Mouse (Mus musculus) forebrain, postnatal 0 days (tissue): ENCODE results near the gene Tm9sf1. TPM values are rescaled to one million over a fixed set of nuclear protein-coding genes. Genes with fewer than 3 reads are reported as not detected.

Source experiments
- ATAC-seq: fragments of 200-750 bp; cut with Nextera tagmentation; 2 replicates; pipeline ENCODE4 v1.8.0; 2017; ENCODE audit warnings: mild to moderate bottlenecking, moderate library complexity
- DNase-seq: peaks from one replicate; pipeline ENCODE4 v3.0.0-alpha.2; 2015
- H3K27ac ChIP-seq: fragments of 300-500 bp; sonication (generic); 2 replicates; pipeline ENCODE4 v1.5.1; 2014; ENCODE audit warnings: low read depth, mild to moderate bottlenecking, antibody characterized with exemption, low read length, moderate library complexity, mixed read lengths
- H3K27me3 ChIP-seq: fragments of 300-500 bp; sonication (generic); 2 replicates; pipeline ENCODE4 v1.6.1; 2014; ENCODE audit warnings: mild to moderate bottlenecking, low read length, mixed read lengths; ENCODE audit not compliant: insufficient read depth
- H3K36me3 ChIP-seq: fragments of 300-500 bp; sonication (generic); 2 replicates; pipeline ENCODE4 v1.6.1; 2014; ENCODE audit warnings: mild to moderate bottlenecking, moderate library complexity; ENCODE audit not compliant: insufficient read depth
- H3K4me1 ChIP-seq: fragments of 300-500 bp; sonication (generic); 2 replicates; pipeline ENCODE4 v1.6.1; 2014; ENCODE audit warnings: antibody characterized with exemption; ENCODE audit not compliant: insufficient read depth
- H3K4me2 ChIP-seq: fragments of 300-500 bp; sonication (generic); 2 replicates; pipeline ENCODE4 v1.6.1; 2014; ENCODE audit warnings: low read depth, mild to moderate bottlenecking, moderate library complexity
- H3K4me3 ChIP-seq: fragments of 300-500 bp; sonication (generic); 2 replicates; pipeline ENCODE4 v1.5.1; 2014; ENCODE audit warnings: low read depth, low read length, mixed read lengths
- H3K9ac ChIP-seq: fragments of 300-500 bp; sonication (generic); 2 replicates; pipeline ENCODE4 v1.6.1; 2014; ENCODE audit warnings: mild to moderate bottlenecking
- H3K9me3 ChIP-seq: fragments of 300-500 bp; sonication (generic); 2 replicates; pipeline ENCODE4 v1.6.1; 2016; ENCODE audit warnings: low read length
- CTCF ChIP-seq: sonication (generic); IDR thresholded peaks from 2 replicates; pipeline ENCODE4 v1.5.1; 2016; ENCODE audit warnings: antibody characterized with exemption, control low read depth, low read depth
- WGBS: fragments of 180-500 bp; shearing (Covaris S2); extraction: QIAGEN DNeasy Blood & Tissue Kit; methylation state at CpG from one replicate; pipeline ENCODE4 v1.1.7; 2014; 5-methylcytosine and 5-hydroxymethylcytosine counted together
- polyA plus RNA-seq: library from polyadenylated mRNA; unstranded; fragments of >200 nt; fragmentation: Nextera tagmentation; extraction: Ambion mirVana; gene quantifications from 2 replicates; pipeline ENCODE4 v1.2.1, GENCODE M21; 2015
- total RNA-seq: library from RNA; depleted of rRNA; stranded (reverse); fragments of >200 nt; gene quantifications from 2 replicates; pipeline ENCODE4 v1.2.3, GENCODE M21; 2014; rRNA removed

The Tm9sf1 gene
- total and polyA plus RNA-seq, 2 experiments from 2014 or later = 33.4 to 48.4 TPM

GRCm38 (mm10) chr14:55590748-55591330 lies 52.8 kb downstream of the Tm9sf1 start, which contains the start of gene Psme2:
TSS of gene Psme2 (minus strand) at chr14:55591113.
- Histone ChIP-seq H3K4me2 (peak within 1 kb of the TSS; percentile 95), H3K9ac (peak within 1 kb of the TSS; percentile 57), H3K4me1 (peaks cover 19% of the 10 kb centered on the region), H3K27me3 (no peaks in the 10 kb centered on the region), H3K27ac (peak within 1 kb of the TSS; percentile 82), H3K9me3 (no peaks in the 10 kb centered on the region), H3K4me3 (peak within 1 kb of the TSS; percentile 80), H3K36me3 (peaks cover 24% of the 10 kb centered on the region)
- ATAC-seq = peak; percentile 92
- TF ChIP-seq CTCF = no peak
- DNase-seq = peak; percentile 95
- WGBS = 1% methylated on average over 22 of the region's 22 CpGs

- no peak overlapping the region for H3K27ac ChIP-seq
These were observed 53.7 kb downstream of the Tm9sf1 start for GRCm38 (mm10) chr14:55589771-55590448.

GRCm38 (mm10) chr14:55589271-55589670 lies 54.3 kb downstream of the Tm9sf1 start:
- Histone ChIP-seq H3K4me2 (no peak overlapping the region), H3K9me3 (no peaks in the 10 kb centered on the region), H3K9ac (no peak overlapping the region), H3K27me3 (no peaks in the 10 kb centered on the region), H3K36me3 (peaks cover 8% of the 10 kb centered on the region; the same call in 1 of the 2 replicates), H3K27ac (no peak overlapping the region), H3K4me1 (peaks cover 19% of the 10 kb centered on the region), H3K4me3 (no peak overlapping the region)
- WGBS = 93% methylated on average over 5 of the region's 5 CpGs
- no peak for DNase-seq
- ATAC-seq = no peak
- no peak for TF ChIP-seq CTCF

More at GRCm38 (mm10) chr14:55589771-55590448, 53.7 kb downstream of the Tm9sf1 start:
- peak overlapping the region; percentile 57 for H3K9ac ChIP-seq
- peak overlapping the region; percentile 95 for H3K4me2 ChIP-seq
- no peaks in the 10 kb centered on the region for H3K9me3 ChIP-seq
- peaks cover 19% of the 10 kb centered on the region for H3K4me1 ChIP-seq
- peaks cover 15% of the 10 kb centered on the region for H3K36me3 ChIP-seq
- peak overlapping the region; percentile 80 for H3K4me3 ChIP-seq
- 86% methylated on average over 11 of the region's 11 CpGs for WGBS
- DNase-seq (no peak), ATAC-seq (no peak)
- no peaks in the 10 kb centered on the region for H3K27me3 ChIP-seq
- no peak for TF ChIP-seq CTCF

GRCm38 (mm10) chr14:55586149-55586548 lies 57.5 kb downstream of the Tm9sf1 start:
- TF ChIP-seq CTCF = no peak
- peaks cover 7% of the 10 kb centered on the region for H3K36me3 ChIP-seq
- no peak overlapping the region for H3K4me2 ChIP-seq
- H3K4me1 ChIP-seq = peaks cover 5% of the 10 kb centered on the region; the same call in 1 of the 2 replicates
- ATAC-seq = no peak
- no peaks in the 10 kb centered on the region for H3K27me3 ChIP-seq
- no peak overlapping the region for H3K9ac ChIP-seq
- H3K27ac ChIP-seq = no peak overlapping the region
- no peak for DNase-seq
- no peak overlapping the region for H3K4me3 ChIP-seq
- no peaks in the 10 kb centered on the region for H3K9me3 ChIP-seq
- 96% methylated on average over 2 of the region's 2 CpGs for WGBS

Other genes with a start within 250 kb of the Tm9sf1 start
Only the 30 nearest of the 34 such genes appear.
- gene Dhrs4, start 165.0 kb downstream of the Tm9sf1 start, total RNA-seq = 11.9 and 14.8 TPM in 2 replicates
- 20.9 and 22.2 TPM in 2 replicates for gene Dhrs4, start 165.0 kb downstream of the Tm9sf1 start, polyA plus RNA-seq
- 91.4 and 129 TPM in 2 replicates for gene Carmil3, start 153.2 kb downstream of the Tm9sf1 start, total RNA-seq
- gene Carmil3, start 153.2 kb downstream of the Tm9sf1 start, polyA plus RNA-seq = 13.2 and 19.5 TPM in 2 replicates
- gene Cpne6, start 133.4 kb downstream of the Tm9sf1 start, total RNA-seq = 32.5 and 39.6 TPM in 2 replicates
- gene Cpne6, start 133.4 kb downstream of the Tm9sf1 start, polyA plus RNA-seq = 48.7 and 49.9 TPM in 2 replicates
- 2.0 and 2.7 TPM in 2 replicates for gene Nrl, start 118.8 kb downstream of the Tm9sf1 start, total RNA-seq
- gene Nrl, start 118.8 kb downstream of the Tm9sf1 start, polyA plus RNA-seq = 0.21 TPM in 1 of 2 replicates, not detected in the other
- gene Pck2, start 103.5 kb downstream of the Tm9sf1 start, total RNA-seq = 23.6 and 24.5 TPM in 2 replicates
- gene Pck2, start 103.5 kb downstream of the Tm9sf1 start, polyA plus RNA-seq = 9.8 and 12.5 TPM in 2 replicates
- gene Dcaf11, start 83.8 kb downstream of the Tm9sf1 start, total RNA-seq = 101 and 104 TPM in 2 replicates
- 89.4 and 103 TPM in 2 replicates for gene Dcaf11, start 83.8 kb downstream of the Tm9sf1 start, polyA plus RNA-seq
- gene A730061H03Rik, start 83.4 kb downstream of the Tm9sf1 start, total RNA-seq = not detected in 2 replicates
- gene A730061H03Rik, start 83.4 kb downstream of the Tm9sf1 start, polyA plus RNA-seq = not detected in 2 replicates
- 0.23 TPM in 1 of 2 replicates, not detected in the other for gene Fitm1, start 68.2 kb downstream of the Tm9sf1 start, total RNA-seq
- gene Fitm1, start 68.2 kb downstream of the Tm9sf1 start, polyA plus RNA-seq = 0.20 and 0.22 TPM in 2 replicates
- 136 and 138 TPM in 2 replicates for gene Psme1, start 65.7 kb downstream of the Tm9sf1 start, total RNA-seq
- 219 and 238 TPM in 2 replicates for gene Psme1, start 65.7 kb downstream of the Tm9sf1 start, polyA plus RNA-seq
- 25.2 and 31.5 TPM in 2 replicates for gene Emc9, start 58.5 kb downstream of the Tm9sf1 start, total RNA-seq
- 53.2 and 55.6 TPM in 2 replicates for gene Emc9, start 58.5 kb downstream of the Tm9sf1 start, polyA plus RNA-seq
- gene Psme2, start 52.7 kb downstream of the Tm9sf1 start, total RNA-seq = 76.2 and 137 TPM in 2 replicates
- 171 and 193 TPM in 2 replicates for gene Psme2, start 52.7 kb downstream of the Tm9sf1 start, polyA plus RNA-seq
- 13.5 and 24.2 TPM in 2 replicates for gene Rnf31, start 52.1 kb downstream of the Tm9sf1 start, total RNA-seq
- 17.0 and 18.9 TPM in 2 replicates for gene Rnf31, start 52.1 kb downstream of the Tm9sf1 start, polyA plus RNA-seq
- 16.8 and 18.1 TPM in 2 replicates for gene Irf9, start 40.2 kb downstream of the Tm9sf1 start, total RNA-seq
- gene Irf9, start 40.2 kb downstream of the Tm9sf1 start, polyA plus RNA-seq = 5.6 and 7.0 TPM in 2 replicates
- gene Rec8, start 25.8 kb downstream of the Tm9sf1 start, total RNA-seq = 8.5 and 9.2 TPM in 2 replicates
- gene Rec8, start 25.8 kb downstream of the Tm9sf1 start, polyA plus RNA-seq = 5.9 and 7.2 TPM in 2 replicates
- 79.8 and 92.0 TPM in 2 replicates for gene Ipo4, start 7.8 kb downstream of the Tm9sf1 start, total RNA-seq
- 82.4 and 90.9 TPM in 2 replicates for gene Ipo4, start 7.8 kb downstream of the Tm9sf1 start, polyA plus RNA-seq
- gene Gm49378, start 5.9 kb downstream of the Tm9sf1 start, total RNA-seq = 2.1 and 6.4 TPM in 2 replicates
- 0.97 and 1.0 TPM in 2 replicates for gene Gm49378, start 5.9 kb downstream of the Tm9sf1 start, polyA plus RNA-seq
- 0.43 and 0.46 TPM in 2 replicates for gene Tssk4, start 6.4 kb upstream of the Tm9sf1 start, total RNA-seq
- 0.22 and 0.23 TPM in 2 replicates for gene Tssk4, start 6.4 kb upstream of the Tm9sf1 start, polyA plus RNA-seq
- gene Mdp1, start 16.7 kb upstream of the Tm9sf1 start, total RNA-seq = 50.8 and 51.5 TPM in 2 replicates
- gene Mdp1, start 16.7 kb upstream of the Tm9sf1 start, polyA plus RNA-seq = 60.0 and 63.5 TPM in 2 replicates
- gene Gmpr2, start 28.1 kb upstream of the Tm9sf1 start, total RNA-seq = 19.9 and 26.9 TPM in 2 replicates
- 37.3 and 40.9 TPM in 2 replicates for gene Gmpr2, start 28.1 kb upstream of the Tm9sf1 start, polyA plus RNA-seq
- gene Nedd8, start 28.3 kb upstream of the Tm9sf1 start, total RNA-seq = 132 and 192 TPM in 2 replicates
- gene Nedd8, start 28.3 kb upstream of the Tm9sf1 start, polyA plus RNA-seq = 593 and 742 TPM in 2 replicates
- 16.9 and 26.3 TPM in 2 replicates for gene Tinf2, start 38.0 kb upstream of the Tm9sf1 start, total RNA-seq
- 18.8 and 21.5 TPM in 2 replicates for gene Tinf2, start 38.0 kb upstream of the Tm9sf1 start, polyA plus RNA-seq
- gene Tgm1, start 70.1 kb upstream of the Tm9sf1 start, total RNA-seq = 0.05 and 0.15 TPM in 2 replicates
- 0.15 and 0.21 TPM in 2 replicates for gene Tgm1, start 70.1 kb upstream of the Tm9sf1 start, polyA plus RNA-seq
- gene Rabggta, start 78.5 kb upstream of the Tm9sf1 start, total RNA-seq = 72.8 and 73.3 TPM in 2 replicates
- gene Rabggta, start 78.5 kb upstream of the Tm9sf1 start, polyA plus RNA-seq = 49.4 and 56.9 TPM in 2 replicates
- gene Dhrs1, start 101.9 kb upstream of the Tm9sf1 start, total RNA-seq = 70.4 and 83.8 TPM in 2 replicates
- gene Dhrs1, start 101.9 kb upstream of the Tm9sf1 start, polyA plus RNA-seq = 83.3 and 86.0 TPM in 2 replicates
- gene Nop9, start 101.9 kb upstream of the Tm9sf1 start, total RNA-seq = 23.3 and 34.7 TPM in 2 replicates
- gene Nop9, start 101.9 kb upstream of the Tm9sf1 start, polyA plus RNA-seq = 21.4 and 25.6 TPM in 2 replicates
- gene Cideb, start 114.7 kb upstream of the Tm9sf1 start, total RNA-seq = 0.23 and 0.43 TPM in 2 replicates
- gene Cideb, start 114.7 kb upstream of the Tm9sf1 start, polyA plus RNA-seq = 0.20 and 0.54 TPM in 2 replicates
- gene Ltb4r2, start 117.6 kb upstream of the Tm9sf1 start, total RNA-seq = 0.38 TPM in 2 replicates
- 0.65 and 1.1 TPM in 2 replicates for gene Ltb4r2, start 117.6 kb upstream of the Tm9sf1 start, polyA plus RNA-seq
- gene Ltb4r1, start 122.2 kb upstream of the Tm9sf1 start, total RNA-seq = 0.38 and 0.48 TPM in 2 replicates
- 0.90 and 0.99 TPM in 2 replicates for gene Ltb4r1, start 122.2 kb upstream of the Tm9sf1 start, polyA plus RNA-seq
- gene Adcy4, start 140.3 kb upstream of the Tm9sf1 start, total RNA-seq = 1.6 and 3.6 TPM in 2 replicates
- 1.6 and 1.7 TPM in 2 replicates for gene Adcy4, start 140.3 kb upstream of the Tm9sf1 start, polyA plus RNA-seq
- gene Ripk3, start 145.1 kb upstream of the Tm9sf1 start, total RNA-seq = 0.46 and 0.90 TPM in 2 replicates
- gene Ripk3, start 145.1 kb upstream of the Tm9sf1 start, polyA plus RNA-seq = 0.86 and 2.0 TPM in 2 replicates